Mouse (Mus musculus) CH12.LX (cell line): ENCODE measurements around the gene Nkapl. TPM values are rescaled to one million over a fixed set of nuclear protein-coding genes. Genes with fewer than 3 reads are reported as not detected.

Source experiments
- DNase-seq: peaks from one replicate; pipeline ENCODE4 v3.0.0-alpha.2; 2013; ENCODE audit errors: extremely low read depth
- H3K27ac ChIP-seq: 2 replicates; pipeline ENCODE4 v1.5.1; 2012; ENCODE audit warnings: low read depth, mild to moderate bottlenecking, control low read depth, moderate library complexity; ENCODE audit not compliant: insufficient read depth
- H3K27me3 ChIP-seq: replicated peaks from 2 replicates; pipeline ENCODE3; 2012; ENCODE audit warnings: inconsistent platforms
- H3K36me3 ChIP-seq, 2 experiments: replicated peaks in 1 of 2; 2 replicates each; pipeline versions ENCODE3 to v1.6.1; 2012; ENCODE audit warnings: inconsistent platforms in 1 of 2, low read length in 1 of 2, mild to moderate bottlenecking in 1 of 2, mixed read lengths in 1 of 2, moderate library complexity in 1 of 2; ENCODE audit not compliant: control insufficient read depth in 1 of 2, insufficient read depth in 1 of 2
- H3K4me1 ChIP-seq, 2 experiments: 2 replicates each; pipeline ENCODE4 v1.6.1; 2012; ENCODE audit warnings: inconsistent platforms in 1 of 2, moderate library complexity in 1 of 2; ENCODE audit not compliant: insufficient read depth in 2 of 2, control insufficient read depth in 1 of 2
- H3K4me2 ChIP-seq: 2 replicates; pipeline ENCODE4 v1.6.1; 2012; ENCODE audit warnings: low read depth, mild to moderate bottlenecking, control low read depth; ENCODE audit not compliant: poor library complexity, insufficient read depth, severe bottlenecking
- H3K4me3 ChIP-seq, 3 experiments: fragments of 150-350 bp in 1 of 3; sonication (generic) in 1 of 3; replicated peaks in 1 of 3; 2 replicates each; pipeline versions ENCODE3 to v1.5.1; 2011 to 2012; ENCODE audit warnings: low read depth in 2 of 3, low read length in 2 of 3, mild to moderate bottlenecking in 2 of 3, moderate library complexity in 2 of 3, control low read depth in 1 of 3, improper control_type of control experiment in 1 of 3, inconsistent platforms in 1 of 3, mixed read lengths in 1 of 3; ENCODE audit not compliant: poor library complexity in 1 of 3
- H3K79me2 ChIP-seq: replicated peaks from 2 replicates; pipeline ENCODE4 v1.6.1; 2012; ENCODE audit warnings: mild to moderate bottlenecking, moderate library complexity; ENCODE audit not compliant: control insufficient read depth, poor library complexity, insufficient read depth, severe bottlenecking; ENCODE audit errors: extremely low read depth
- H3K9ac ChIP-seq: 2 replicates; pipeline ENCODE4 v1.6.1; 2012; ENCODE audit warnings: low read depth, mild to moderate bottlenecking, control low read depth, moderate library complexity; ENCODE audit not compliant: insufficient read depth
- H3K9me3 ChIP-seq: replicated peaks from 2 replicates; pipeline ENCODE3; 2012; ENCODE audit warnings: low read length, inconsistent platforms, mixed read lengths
- CHD1 ChIP-seq: IDR thresholded peaks from 2 replicates; pipeline ENCODE4 v1.6.1; 2012; ENCODE audit warnings: low read depth, low read length, improper control_type of control experiment, inconsistent platforms
- CHD2 ChIP-seq: IDR thresholded peaks from 2 replicates; pipeline ENCODE4 v1.6.1; 2011; ENCODE audit warnings: low read length, improper control_type of control experiment
- CTCF ChIP-seq, 2 experiments: IDR thresholded peaks in 1 of 2; conservative IDR thresholded peaks in 1 of 2; 2 replicates each; pipeline ENCODE4 v1.5.1; 2011 to 2012; ENCODE audit warnings: low read depth in 2 of 2, low read length in 2 of 2, improper control_type of control experiment in 1 of 2, inconsistent platforms in 1 of 2, mild to moderate bottlenecking in 1 of 2, moderate library complexity in 1 of 2
- E2F4 ChIP-seq: IDR thresholded peaks from 2 replicates; pipeline ENCODE4 v1.6.1; 2011; ENCODE audit warnings: low read depth, low read length, improper control_type of control experiment; ENCODE audit not compliant: insufficient replicate concordance
- ELF1 ChIP-seq: IDR thresholded peaks from 2 replicates; pipeline ENCODE4 v1.6.1; 2014; ENCODE audit warnings: low read depth, mild to moderate bottlenecking, inconsistent platforms, low read length, improper control_type of control experiment
- ETS1 ChIP-seq: conservative IDR thresholded peaks from 2 replicates; pipeline ENCODE4 v1.6.1; 2012; ENCODE audit warnings: low read depth, mild to moderate bottlenecking, inconsistent platforms, low read length, improper control_type of control experiment, moderate library complexity
- GABPA ChIP-seq: IDR thresholded peaks from 2 replicates; pipeline ENCODE4 v1.6.1; 2012; ENCODE audit warnings: low read depth, low read length, improper control_type of control experiment, inconsistent platforms; ENCODE audit not compliant: insufficient replicate concordance
- HCFC1 ChIP-seq: IDR thresholded peaks from 2 replicates; pipeline ENCODE4 v1.6.1; 2012; ENCODE audit warnings: low read depth, mild to moderate bottlenecking, inconsistent platforms, low read length, improper control_type of control experiment
- IRF4 ChIP-seq: IDR thresholded peaks from 2 replicates; pipeline ENCODE4 v1.6.1; 2014; ENCODE audit warnings: low read depth, mild to moderate bottlenecking, inconsistent platforms, low read length, improper control_type of control experiment
- JUN ChIP-seq: IDR thresholded peaks from 2 replicates; pipeline ENCODE4 v1.6.1; 2011; ENCODE audit warnings: low read depth, mild to moderate bottlenecking, low read length, improper control_type of control experiment, moderate library complexity; ENCODE audit not compliant: insufficient read depth
- JUND ChIP-seq: conservative IDR thresholded peaks from 2 replicates; pipeline ENCODE4 v1.6.1; 2011; ENCODE audit warnings: low read depth, low read length, improper control_type of control experiment
- MAFK ChIP-seq: IDR thresholded peaks from 2 replicates; pipeline ENCODE4 v1.6.1; 2011; ENCODE audit warnings: low read length, improper control_type of control experiment; ENCODE audit not compliant: insufficient replicate concordance
- MAX ChIP-seq: IDR thresholded peaks from 2 replicates; pipeline ENCODE4 v1.6.1; 2011; ENCODE audit warnings: low read length, improper control_type of control experiment
- MAZ ChIP-seq: IDR thresholded peaks from 2 replicates; pipeline ENCODE4 v1.6.1; 2012; ENCODE audit warnings: low read depth, mild to moderate bottlenecking, inconsistent platforms, low read length, improper control_type of control experiment, moderate library complexity
- MXI1 ChIP-seq: IDR thresholded peaks from 2 replicates; pipeline ENCODE4 v1.6.1; 2011; ENCODE audit warnings: mild to moderate bottlenecking, low read depth, low read length, improper control_type of control experiment
- NELFE ChIP-seq: IDR thresholded peaks from 2 replicates; pipeline ENCODE4 v1.6.1; 2011; ENCODE audit warnings: low read depth, low read length, improper control_type of control experiment
- NRF1 ChIP-seq: IDR thresholded peaks from 2 replicates; pipeline ENCODE4 v1.6.1; 2014; ENCODE audit warnings: low read depth, mild to moderate bottlenecking, inconsistent platforms, low read length, improper control_type of control experiment, moderate library complexity
- PAX5 ChIP-seq: IDR thresholded peaks from 2 replicates; pipeline ENCODE4 v1.6.1; 2012; ENCODE audit warnings: low read length, inconsistent platforms, mixed read lengths
- POLR2A ChIP-seq: IDR thresholded peaks from 2 replicates; pipeline ENCODE4 v1.6.1; 2011; ENCODE audit warnings: low read depth, mild to moderate bottlenecking, improper control_type of control experiment, low read length
- RAD21 ChIP-seq: IDR thresholded peaks from 2 replicates; pipeline ENCODE4 v1.6.1; 2011; ENCODE audit warnings: low read depth, mild to moderate bottlenecking, low read length, improper control_type of control experiment, moderate library complexity
- RCOR1 ChIP-seq: conservative IDR thresholded peaks from 2 replicates; pipeline ENCODE4 v1.6.1; 2012; ENCODE audit warnings: low read depth, mild to moderate bottlenecking, inconsistent platforms, low read length, improper control_type of control experiment
- SIN3A ChIP-seq: IDR thresholded peaks from 2 replicates; pipeline ENCODE4 v1.6.1; 2012; ENCODE audit warnings: low read length, improper control_type of control experiment, inconsistent platforms
- SMC3 ChIP-seq: IDR thresholded peaks from 2 replicates; pipeline ENCODE4 v1.6.1; 2011; ENCODE audit warnings: low read depth, low read length, improper control_type of control experiment
- TBP ChIP-seq: conservative IDR thresholded peaks from 2 replicates; pipeline ENCODE4 v1.6.1; 2011; ENCODE audit warnings: low read depth, low read length, improper control_type of control experiment
- TCF12 ChIP-seq: IDR thresholded peaks from 2 replicates; pipeline ENCODE4 v1.6.1; 2014; ENCODE audit warnings: low read depth, mild to moderate bottlenecking, inconsistent platforms, low read length, improper control_type of control experiment
- UBTF ChIP-seq: IDR thresholded peaks from 2 replicates; pipeline ENCODE4 v1.6.1; 2012; ENCODE audit warnings: low read depth, mild to moderate bottlenecking, inconsistent platforms, low read length, improper control_type of control experiment, moderate library complexity
- ZC3H11A ChIP-seq: IDR thresholded peaks from 2 replicates; pipeline ENCODE4 v1.6.1; 2012; ENCODE audit warnings: low read depth, mild to moderate bottlenecking, inconsistent platforms, low read length, improper control_type of control experiment
- ZKSCAN1 ChIP-seq: IDR thresholded peaks from 2 replicates; pipeline ENCODE4 v1.6.1; 2012; ENCODE audit warnings: low read depth, inconsistent platforms, low read length, improper control_type of control experiment, borderline replicate concordance
- ZNF384 ChIP-seq: IDR thresholded peaks from 2 replicates; pipeline ENCODE4 v1.6.1; 2012; ENCODE audit warnings: low read depth, low read length, improper control_type of control experiment, inconsistent platforms
- dilution Hi-C: fragments of 300-500 bp; cut with MboI; formaldehyde crosslinking; loops from 2 replicates; pipeline ENCODE4 v1.14.3; 2020; ENCODE audit warnings: low sequenced_read_pairs; ENCODE audit not compliant: extremely low pct_unique_long_range_greater_than_20kb, extremely low pct_ligation_motif_present
- in situ Hi-C: fragments of 300-500 bp; cut with MboI; formaldehyde crosslinking; loops from 3 replicates; pipeline ENCODE4 v1.14.3; 2019; ENCODE audit warnings: low sequenced_read_pairs, low pct_ligation_motif_present, low pct_unique_long_range_greater_than_20kb, mixed read lengths
- polyA plus RNA-seq: library from polyadenylated mRNA; unstranded; fragments of >175 nt; gene quantifications from 2 replicates; pipeline ENCODE4 v1.2.1, GENCODE M21; 2012; ENCODE audit warnings: low read depth; ENCODE audit not compliant: insufficient read length
- total RNA-seq, 2 experiments: library from RNA; depleted of rRNA; stranded (reverse); fragments of 300-350 nt in 1 of 2; fragments of >200 nt in 1 of 2; gene quantifications; 2 replicates each; pipeline ENCODE4 v1.2.3; 2012 to 2014

Gene Nkapl
- total and polyA plus RNA-seq, 3 experiments = 0.26 to 0.90 (median 0.76) TPM

- TF ChIP-seq CHD2 (no peak), TCF12 (peak; percentile 43), PAX5 (no peak), RCOR1 (0 out of 2 replicates have a peak, but pooled peaks have one; percentile 31), IRF4 (peak; percentile 66), MXI1 (peak; percentile 50; the same call in 1 of the 2 replicates)
Measured at GRCm38 (mm10) chr13:21440503-21441206, 27.7 kb downstream of the Nkapl start, which contains the start of gene Pgbd1 (continued).

- no peak overlapping the region for H3K27ac ChIP-seq
Measured at GRCm38 (mm10) chr13:21435476-21435875, 32.8 kb downstream of the Nkapl start.

GRCm38 (mm10) chr13:21427631-21428030, 40.7 kb downstream of the Nkapl start:
- dilution Hi-C loops = no loop called here

More at GRCm38 (mm10) chr13:21435476-21435875, 32.8 kb downstream of the Nkapl start:
- Histone ChIP-seq H3K9me3 (no peaks in the 10 kb centered on the region), H3K9ac (no peak overlapping the region), H3K36me3 (peaks cover 0 to 14% of the 10 kb centered on the region in 2 experiments), H3K4me2 (no peak overlapping the region), H3K4me1 (peaks cover 0 to 7% of the 10 kb centered on the region in 2 experiments; a peak in 2 of 4 replicates), H3K4me3 (no peak overlapping the region), H3K27me3 (no peaks in the 10 kb centered on the region), H3K79me2 (no peaks in the 10 kb centered on the region)
- TF ChIP-seq ZKSCAN1 (no peak), TBP (no peak), JUN (no peak), NELFE (no peak), MXI1 (no peak), CTCF (conservative IDR thresholded peaks at IDR 0.05 in 1 of 2, IDR thresholded peaks at IDR 0.05 in 1 of 2; ENCODE audit: low read depth in 2 of 2, low read length in 2 of 2) (no peak), TCF12 (no peak), JUND (no peak), POLR2A (no peak), CHD2 (no peak), RAD21 (no peak), IRF4 (no peak), SMC3 (no peak), NRF1 (no peak), MAFK (no peak), ZC3H11A (no peak), SIN3A (no peak), MAX (no peak), E2F4 (no peak)
- in situ Hi-C loops = no loop called here
- DNase-seq = no peak
- dilution Hi-C loops = no loop called here

More at GRCm38 (mm10) chr13:21427631-21428030, 40.7 kb downstream of the Nkapl start:
- in situ Hi-C loops = no loop called here
- Histone ChIP-seq H3K9me3 (no peaks in the 10 kb centered on the region), H3K9ac (no peak overlapping the region), H3K79me2 (no peaks in the 10 kb centered on the region), H3K4me3 (no peak overlapping the region), H3K27ac (no peak overlapping the region), H3K4me1 (no peaks in the 10 kb centered on the region), H3K4me2 (no peak overlapping the region), H3K36me3 (peaks cover 0 to 7% of the 10 kb centered on the region in 2 experiments), H3K27me3 (no peaks in the 10 kb centered on the region)
- no peak for TF ChIP-seq MAZ
- no peak for TF ChIP-seq POLR2A
- TF ChIP-seq TCF12 = no peak
- TF ChIP-seq GABPA = no peak
- TF ChIP-seq ZC3H11A = no peak
- TF ChIP-seq HCFC1 = no peak
- no peak for TF ChIP-seq CHD1
- no peak for TF ChIP-seq ZNF384
- no peak for TF ChIP-seq UBTF
- no peak for TF ChIP-seq ZKSCAN1
- TF ChIP-seq IRF4 = no peak
- TF ChIP-seq ELF1 = no peak
- no peak for TF ChIP-seq ETS1
- no peak for TF ChIP-seq CTCF (conservative IDR thresholded peaks at IDR 0.05 in 1 of 2, IDR thresholded peaks at IDR 0.05 in 1 of 2; ENCODE audit: low read depth in 2 of 2, low read length in 2 of 2)
- no peak for TF ChIP-seq RAD21
- DNase-seq = no peak
